In the genomic region with DNA sequence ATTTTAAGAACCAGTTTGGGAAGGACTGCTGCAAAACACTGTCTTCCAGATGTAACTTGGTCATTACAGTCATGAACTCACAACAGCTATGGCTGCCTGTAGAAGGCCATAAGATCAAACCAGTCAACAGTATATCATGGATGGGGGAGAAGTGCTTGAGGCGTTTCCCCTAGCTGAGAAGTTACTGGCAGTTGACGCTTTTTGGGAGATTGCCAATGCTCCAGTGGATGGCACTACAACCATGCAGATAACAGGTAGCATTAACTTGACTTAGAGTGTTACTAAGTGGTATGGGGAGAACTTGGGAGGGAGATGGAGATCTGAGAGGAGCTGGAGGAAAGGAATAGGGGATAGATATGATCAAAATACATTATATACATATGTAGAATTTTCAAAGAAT, we compare ENCODE assay signal across 33 mouse cellular contexts. TPM values are rescaled to one million over a fixed set of nuclear protein-coding genes. Genes with fewer than 3 reads are reported as not detected.
"Had no signal": no experiment of that assay in that cellular context is flagged by ENCODE, and none has a peak within 500 bp of the region (broad histone marks: within the 10 kb centered on the region; RNA-seq: fewer than 3 reads in every experiment).

No protein-coding gene starts in this region.

- H3K27me3 ChIP-seq: limb, embryonic 12.5 days; limb, embryonic 13.5 days; limb, embryonic 15.5 days; liver, embryonic 12.5 days; liver, embryonic 13.5 days; liver, embryonic 15.5 days; lung, embryonic 15.5 days; megakaryocyte, embryonic 14.5 days; midbrain, embryonic 12.5 days; midbrain, embryonic 13.5 days; midbrain, embryonic 15.5 days had no signal

- H3K9ac ChIP-seq: limb, embryonic 12.5 days; limb, embryonic 13.5 days; limb, embryonic 15.5 days; liver, embryonic 12.5 days; liver, embryonic 13.5 days; liver, embryonic 14.5 days; liver, embryonic 15.5 days; liver, postnatal 0 days; lung, embryonic 14.5 days; lung, embryonic 15.5 days; midbrain, embryonic 12.5 days; midbrain, embryonic 13.5 days; midbrain, embryonic 15.5 days had no signal

- H3K4me3 ChIP-seq: left cerebral cortex, adult 2 months; limb, embryonic 10.5 days; limb, embryonic 12.5 days; limb, embryonic 13.5 days; limb, embryonic 15.5 days; liver, embryonic 12.5 days; liver, embryonic 13.5 days; liver, embryonic 15.5 days; lung, embryonic 15.5 days; midbrain, embryonic 10.5 days; midbrain, embryonic 12.5 days; midbrain, embryonic 13.5 days; midbrain, embryonic 15.5 days; myocyte had no signal

- H3K27ac ChIP-seq: left cerebral cortex, adult 2 months; limb, embryonic 10.5 days; limb, embryonic 12.5 days; limb, embryonic 13.5 days; limb, embryonic 15.5 days; liver, embryonic 12.5 days; liver, embryonic 13.5 days; liver, embryonic 14.5 days; liver, embryonic 15.5 days; lung, embryonic 15.5 days; macrophage; midbrain, embryonic 10.5 days; midbrain, embryonic 12.5 days; midbrain, embryonic 13.5 days; midbrain, embryonic 15.5 days had no signal

- ATAC-seq: liver, embryonic 12.5 days; liver, postnatal 0 days; lung, postnatal 0 days; midbrain, embryonic 13.5 days; midbrain, embryonic 15.5 days; midbrain, embryonic 16.5 days had no signal

- H3K9me3 ChIP-seq: limb, embryonic 10.5 days; limb, embryonic 12.5 days; limb, embryonic 13.5 days; limb, embryonic 15.5 days; liver, embryonic 12.5 days; liver, embryonic 13.5 days; liver, embryonic 15.5 days; lung, embryonic 15.5 days; megakaryocyte, embryonic 14.5 days; midbrain, embryonic 10.5 days; midbrain, embryonic 12.5 days; midbrain, embryonic 13.5 days; midbrain, embryonic 15.5 days had no signal

- DNase-seq: left cerebral cortex, postnatal 4 days; liver; liver, embryonic 13.5 days; liver, postnatal 0 days; lung, adult 18-20 months; lung, adult 2 months; lung, embryonic 14.5 days; lung, postnatal 10 days; lung, postnatal 14 days; lung, postnatal 36 days; lung, postnatal 4 days; midbrain, embryonic 14.5 days had no signal

- H3K4me1 ChIP-seq: limb, embryonic 10.5 days; limb, embryonic 12.5 days; limb, embryonic 13.5 days; limb, embryonic 15.5 days; liver, embryonic 12.5 days; liver, embryonic 13.5 days; liver, embryonic 15.5 days; lung, embryonic 15.5 days; midbrain, embryonic 10.5 days; midbrain, embryonic 12.5 days; midbrain, embryonic 13.5 days; midbrain, embryonic 15.5 days had no signal

- H3K36me3 ChIP-seq: liver, embryonic 12.5 days; liver, embryonic 15.5 days; midbrain, embryonic 12.5 days; midbrain, embryonic 13.5 days; midbrain, embryonic 15.5 days had no signal

RNA-seq across cellular contexts. Expression of a gene that starts 5.9 kb away (rescaled TPM):
- total RNA-seq: left cerebral cortex, postnatal 25 days; left cerebral cortex, postnatal 36 days; left cerebral cortex, postnatal 4 days had no signal
- polyA plus RNA-seq: liver, adult 2 months; lung, adult 2 months had no signal
